Mouse (Mus musculus): ENCODE measurements around the gene Sh2d3c. TPM values are rescaled to one million over a fixed set of nuclear protein-coding genes. Genes with fewer than 3 reads are reported as not detected.

Gene Sh2d3c
- total RNA-seq (2021) (10 to 100 TPM; 27.1 to 28.9 TPM), polyA plus RNA-seq (2012; rRNA removed) (38.7 and 52.8 TPM in 2 replicates)
- long read RNA-seq, transcript Sh2d3c-202 (11 exons, 3,107 nt): major isoform, 41 of 59 reads
- long read RNA-seq, partial matches to known transcripts: 12 of 59 reads
- long read RNA-seq, other reads (novel, unspliced or antisense): 6 of 59 reads

- Histone ChIP-seq H3K27me3 (ENCODE audit: control insufficient read depth, insufficient read depth, low read length) (no peaks in the 10 kb centered on the region), H3K36me3 (ENCODE audit: control insufficient read depth, insufficient read depth, low read length) (no peaks in the 10 kb centered on the region), H3K27ac (no peak within 1 kb of the TSS), H3K9ac (ENCODE audit: low read depth, low read length) (no peak within 1 kb of the TSS), H3K79me2 (replicated peaks; ENCODE audit: control insufficient read depth, insufficient read depth, low read length) (no peaks in the 10 kb centered on the region), H3K4me1 (ENCODE audit: control insufficient read depth, insufficient read depth, low read length) (peaks cover 2% of the 10 kb centered on the region; the same call in 1 of the 2 replicates), H3K4me3 (no peak within 1 kb of the TSS)
- intact Hi-C loops (cut with DNase I): no loop called here
- WGBS: 36% methylated on average over 8 of the region's 8 CpGs
- DNase-seq: peak in 1 of 2 experiments; percentile 60
- no peak for TF ChIP-seq POLR2A (IDR thresholded peaks at IDR 0.05; ENCODE audit: insufficient read depth, low read depth, low read length)
- no peak for TF ChIP-seq CTCF (IDR thresholded peaks at IDR 0.05)
- TF ChIP-seq EP300 (IDR thresholded peaks at IDR 0.05; ENCODE audit: insufficient read depth, low read depth, low read length): no peak
Observed at GRCm38 (mm10) chr2:32720681-32721229, at the start of gene Sh2d3c. Sh2d3c (plus strand) TSS chr2:32721055.

GRCm38 (mm10) chr2:32671147-32671546 lies 49.7 kb upstream of the Sh2d3c start:
- DNase-seq: no peak
- Histone ChIP-seq H3K9ac (ENCODE audit: low read depth, low read length) (no peak overlapping the region), H3K27ac (no peak overlapping the region), H3K36me3 (ENCODE audit: control insufficient read depth, insufficient read depth, low read length) (no peaks in the 10 kb centered on the region), H3K27me3 (ENCODE audit: control insufficient read depth, insufficient read depth, low read length) (no peaks in the 10 kb centered on the region), H3K79me2 (replicated peaks; ENCODE audit: control insufficient read depth, insufficient read depth, low read length) (no peaks in the 10 kb centered on the region), H3K4me3 (no peak overlapping the region), H3K4me1 (ENCODE audit: control insufficient read depth, insufficient read depth, low read length) (peaks cover 5% of the 10 kb centered on the region)
- WGBS: 76% methylated on average over 9 of the region's 9 CpGs
- intact Hi-C loops (cut with DNase I): no loop called here
- no peak for TF ChIP-seq EP300 (IDR thresholded peaks at IDR 0.05; ENCODE audit: insufficient read depth, low read depth, low read length)
- no peak for TF ChIP-seq CTCF (IDR thresholded peaks at IDR 0.05)
- TF ChIP-seq POLR2A (IDR thresholded peaks at IDR 0.05; ENCODE audit: insufficient read depth, low read depth, low read length): no peak

DNA sequence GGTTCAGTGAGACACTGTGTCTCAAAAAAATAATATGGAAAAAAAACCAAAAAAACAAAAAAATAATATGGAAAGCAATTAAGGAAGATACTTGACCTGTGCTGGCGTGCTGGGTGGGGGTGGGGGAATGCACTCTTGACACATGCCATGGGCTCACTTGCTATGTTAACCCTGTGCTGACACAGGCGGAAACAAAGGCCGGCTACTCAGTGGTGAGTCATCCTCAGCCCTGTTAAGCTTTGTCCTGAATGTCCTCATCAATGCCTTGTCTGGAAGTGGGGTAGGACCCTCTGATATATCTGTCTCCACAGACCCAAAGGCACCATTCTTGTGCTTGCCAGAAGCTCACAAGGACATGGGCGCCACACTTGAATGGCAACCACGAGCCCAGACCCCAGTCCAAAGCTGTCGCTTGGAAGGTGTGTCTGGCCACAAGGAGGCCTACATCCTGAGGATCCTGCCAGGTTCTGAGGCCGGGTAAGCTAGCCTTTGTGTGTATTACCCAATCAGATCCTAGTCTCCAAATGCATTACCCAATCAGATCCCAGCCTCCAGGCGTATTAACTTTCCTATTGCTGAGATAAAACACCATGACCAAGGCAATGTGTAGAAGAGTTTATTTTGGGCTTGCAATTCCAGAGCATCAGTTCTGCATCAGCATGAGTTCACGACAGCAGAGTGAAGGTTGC lies 48.8 kb upstream of the Sh2d3c start:
- TF ChIP-seq EP300 (IDR thresholded peaks at IDR 0.05; ENCODE audit: insufficient read depth, low read depth, low read length) (no peak), POLR2A (IDR thresholded peaks at IDR 0.05; ENCODE audit: insufficient read depth, low read depth, low read length) (no peak), CTCF (IDR thresholded peaks at IDR 0.05) (no peak; the same call in 1 of the 2 replicates)
- Histone ChIP-seq H3K27me3 (ENCODE audit: control insufficient read depth, insufficient read depth, low read length) (no peaks in the 10 kb centered on the region), H3K79me2 (replicated peaks; ENCODE audit: control insufficient read depth, insufficient read depth, low read length) (no peaks in the 10 kb centered on the region), H3K4me3 (no peak overlapping the region), H3K36me3 (ENCODE audit: control insufficient read depth, insufficient read depth, low read length) (no peaks in the 10 kb centered on the region), H3K4me1 (ENCODE audit: control insufficient read depth, insufficient read depth, low read length) (peaks cover 4% of the 10 kb centered on the region; the same call in 1 of the 2 replicates), H3K27ac (no peak overlapping the region), H3K9ac (ENCODE audit: low read depth, low read length) (no peak overlapping the region)
- DNase-seq: no peak
- intact Hi-C loops (cut with DNase I): loop anchor here (2.0 kb wide), 1 partner anchor 15 kb away; no protein-coding TSS in a partner anchor
- WGBS: 74% methylated on average over 9 of the region's 9 CpGs

DNA sequence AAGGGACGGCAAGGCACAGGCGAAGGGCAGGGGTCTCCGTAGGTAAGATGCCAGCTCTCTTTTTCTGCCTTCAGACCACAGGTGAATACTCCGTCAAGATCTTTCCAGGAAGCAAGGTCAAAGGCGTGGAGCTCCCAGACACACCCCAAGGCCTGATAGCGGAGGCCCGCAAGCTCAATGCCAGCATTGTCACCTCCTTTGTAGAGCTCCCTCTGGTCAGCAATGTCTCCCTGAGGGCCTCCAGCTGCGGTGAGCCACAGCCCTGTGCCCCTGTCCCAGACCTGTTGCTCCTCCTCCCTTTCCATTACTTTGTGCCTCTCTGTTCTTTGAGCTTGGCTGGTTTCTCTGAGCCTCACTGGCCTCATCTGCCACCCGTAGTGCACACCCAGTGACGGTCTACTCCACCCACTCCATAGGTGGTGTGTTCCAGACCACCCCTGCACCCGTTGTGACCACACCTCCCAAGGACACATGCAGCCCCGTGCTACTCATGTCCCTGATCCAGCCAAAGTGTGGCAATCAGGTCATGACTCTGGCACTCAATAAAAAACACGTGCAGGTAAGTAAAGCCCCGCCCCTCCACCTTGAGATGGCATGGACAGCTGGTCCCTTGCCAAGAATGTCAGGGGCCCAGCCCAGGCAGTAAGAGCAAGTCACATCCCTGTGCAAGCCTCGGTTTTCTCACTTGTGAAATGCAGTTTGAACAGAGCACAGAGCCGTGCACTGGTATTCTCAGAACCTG lies 47.5 kb upstream of the Sh2d3c start:
- no peak overlapping the region for H3K4me3 ChIP-seq
- no peak for DNase-seq
- TF ChIP-seq EP300 (IDR thresholded peaks at IDR 0.05; ENCODE audit: insufficient read depth, low read depth, low read length) (no peak), POLR2A (IDR thresholded peaks at IDR 0.05; ENCODE audit: insufficient read depth, low read depth, low read length) (no peak), CTCF (IDR thresholded peaks at IDR 0.05) (no peak)
- no peaks in the 10 kb centered on the region for H3K27me3 ChIP-seq (ENCODE audit: control insufficient read depth, insufficient read depth, low read length)
- WGBS: 80% methylated on average over 16 of the region's 16 CpGs
- no peaks in the 10 kb centered on the region for H3K79me2 ChIP-seq (replicated peaks; ENCODE audit: control insufficient read depth, insufficient read depth, low read length)
- H3K27ac ChIP-seq: no peak overlapping the region
- no peaks in the 10 kb centered on the region for H3K36me3 ChIP-seq (ENCODE audit: control insufficient read depth, insufficient read depth, low read length)
- no peak overlapping the region for H3K9ac ChIP-seq (ENCODE audit: low read depth, low read length)
- peaks cover 3% of the 10 kb centered on the region; the same call in 1 of the 2 replicates for H3K4me1 ChIP-seq (ENCODE audit: control insufficient read depth, insufficient read depth, low read length)
- intact Hi-C loops (cut with DNase I): loop anchor here (2.0 kb wide), 1 partner anchor 13 kb away; no protein-coding TSS in a partner anchor

DNA sequence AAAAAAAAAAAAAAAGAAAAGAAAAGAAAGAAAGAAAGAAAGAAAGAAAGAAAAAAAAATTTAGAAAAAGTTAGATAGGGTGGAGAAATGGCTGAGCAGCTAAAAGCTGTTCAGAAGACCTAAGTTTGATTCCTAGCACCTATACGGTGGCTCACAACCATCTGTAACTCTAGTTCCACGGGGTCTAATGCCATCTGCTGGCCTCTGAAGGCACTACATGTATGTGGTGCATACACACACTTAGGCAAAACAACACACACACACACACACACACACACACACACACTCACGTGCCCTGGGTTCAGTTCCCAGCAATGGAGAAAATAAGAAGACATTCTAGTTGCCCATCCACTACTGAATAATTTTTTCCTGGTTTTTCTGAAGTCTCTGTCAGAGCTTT lies 44.0 kb upstream of the Sh2d3c start:
- no peak overlapping the region for H3K9ac ChIP-seq (ENCODE audit: low read depth, low read length)
- H3K36me3 ChIP-seq (ENCODE audit: control insufficient read depth, insufficient read depth, low read length): no peaks in the 10 kb centered on the region
- peaks cover 1% of the 10 kb centered on the region; the same call in 1 of the 2 replicates for H3K4me1 ChIP-seq (ENCODE audit: control insufficient read depth, insufficient read depth, low read length)
- H3K4me3 ChIP-seq: no peak overlapping the region
- H3K79me2 ChIP-seq (replicated peaks; ENCODE audit: control insufficient read depth, insufficient read depth, low read length): no peaks in the 10 kb centered on the region
- TF ChIP-seq CTCF (IDR thresholded peaks at IDR 0.05) (peak; percentile 49), POLR2A (IDR thresholded peaks at IDR 0.05; ENCODE audit: insufficient read depth, low read depth, low read length) (no peak)
- no peaks in the 10 kb centered on the region for H3K27me3 ChIP-seq (ENCODE audit: control insufficient read depth, insufficient read depth, low read length)
- DNase-seq: no peak
- 96% methylated on average over 3 of the region's 3 CpGs for WGBS
- H3K27ac ChIP-seq: no peak overlapping the region
- intact Hi-C loops (cut with DNase I): loop anchor here (2.0 kb wide), 1 partner anchor 18 kb away; no protein-coding TSS in a partner anchor
